Mouse (Mus musculus): ENCODE results near the gene Tagln. TPM values are rescaled to one million over a fixed set of nuclear protein-coding genes. Genes with fewer than 3 reads are reported as not detected.
A peak's percentile ranks its signal among the peaks of the same experiment; 100 is the strongest.

Tagln gene
- total RNA-seq (2012; rRNA removed), result 0.46 and 0.59 TPM in 2 replicates
- 0.28 TPM in 1 of 2 replicates, not detected in the other for total RNA-seq (2014; rRNA removed)
- polyA plus RNA-seq (2012; ENCODE audit: insufficient read length, low read depth), result 1.6 and 2.3 TPM in 2 replicates

GRCm38 (mm10) chr9:45935628-45936210 is at the start of gene Tagln:
Tagln (minus strand) TSS chr9:45936058.
- TF ChIP-seq NELFE (IDR thresholded peaks at IDR 0.05; ENCODE audit: low read depth, low read length) (no peak), EP300 (IDR thresholded peaks at IDR 0.05; ENCODE audit: low read length) (no peak), POLR2A (IDR thresholded peaks at IDR 0.05; ENCODE audit: low read depth, low read length) (no peak), MXI1 (IDR thresholded peaks at IDR 0.05; ENCODE audit: low read depth, low read length) (no peak), POLR2AphosphoS2 (IDR thresholded peaks at IDR 0.05; ENCODE audit: low read depth, low read length) (no peak), MAZ (IDR thresholded peaks at IDR 0.05; ENCODE audit: low read depth, low read length) (no peak), MYC (IDR thresholded peaks at IDR 0.05; ENCODE audit: low read depth, low read length) (no peak), JUND (conservative IDR thresholded peaks at IDR 0.05; ENCODE audit: low read depth, low read length) (no peak), HCFC1 (IDR thresholded peaks at IDR 0.05; ENCODE audit: low read depth, low read length) (no peak), MAFK (IDR thresholded peaks at IDR 0.05; ENCODE audit: insufficient replicate concordance, low read length) (no peak), RCOR1 (conservative IDR thresholded peaks at IDR 0.05; ENCODE audit: low read depth, low read length) (no peak), TCF12 (IDR thresholded peaks at IDR 0.05; ENCODE audit: low read depth, low read length) (no peak), USF1 (IDR thresholded peaks at IDR 0.05; ENCODE audit: low read depth, low read length) (no peak), E2F4 (IDR thresholded peaks at IDR 0.05; ENCODE audit: insufficient replicate concordance, low read depth, low read length) (no peak), ZNF384 (IDR thresholded peaks at IDR 0.05; ENCODE audit: low read depth, low read length) (no peak), SIN3A (IDR thresholded peaks at IDR 0.05; ENCODE audit: low read length) (no peak), IRF4 (IDR thresholded peaks at IDR 0.05; ENCODE audit: low read depth, low read length) (no peak), KAT2A (IDR thresholded peaks at IDR 0.05; ENCODE audit: insufficient replicate concordance, low read length) (no peak), ETS1 (conservative IDR thresholded peaks at IDR 0.05; ENCODE audit: low read depth, low read length) (no peak), MAX (IDR thresholded peaks at IDR 0.05; ENCODE audit: low read length) (no peak)
- peaks cover 35 to 71% of the 10 kb centered on the region in 2 experiments for H3K36me3 ChIP-seq (replicated peaks in 1 of 2; ENCODE audit: control insufficient read depth in 1 of 2, insufficient read depth in 1 of 2, low read length in 1 of 2)
- in situ Hi-C loops (cut with MboI; ENCODE audit: low pct_ligation_motif_present, low pct_unique_long_range_greater_than_20kb, low sequenced_read_pairs), result no loop called here
- H3K4me2 ChIP-seq (ENCODE audit: insufficient read depth, low read depth, poor library complexity, severe bottlenecking), result no peak within 1 kb of the TSS
- no peaks in the 10 kb centered on the region for H3K79me2 ChIP-seq (replicated peaks; ENCODE audit: control insufficient read depth, extremely low read depth, insufficient read depth, poor library complexity, severe bottlenecking)
- no peak for DNase-seq (ENCODE audit: extremely low read depth)
- H3K4me3 ChIP-seq (replicated peaks in 1 of 3; ENCODE audit: low read depth in 2 of 3, low read length in 2 of 3, poor library complexity in 1 of 3), result no peak within 1 kb of the TSS
- peaks cover 0 to 7% of the 10 kb centered on the region in 2 experiments; a peak in 1 of 4 replicates for H3K4me1 ChIP-seq (ENCODE audit: control insufficient read depth in 1 of 2, insufficient read depth in 2 of 2)
- H3K27me3 ChIP-seq (replicated peaks), result no peaks in the 10 kb centered on the region
- dilution Hi-C loops (cut with MboI; ENCODE audit: extremely low pct_ligation_motif_present, extremely low pct_unique_long_range_greater_than_20kb, low sequenced_read_pairs), result no loop called here
- no peak within 1 kb of the TSS for H3K27ac ChIP-seq (ENCODE audit: insufficient read depth, low read depth)
- no peak within 1 kb of the TSS for H3K9ac ChIP-seq (ENCODE audit: insufficient read depth, low read depth)
- no peaks in the 10 kb centered on the region for H3K9me3 ChIP-seq (replicated peaks; ENCODE audit: low read length)

- Histone ChIP-seq H3K4me3 (replicated peaks in 1 of 3; ENCODE audit: low read depth in 2 of 3, low read length in 2 of 3, poor library complexity in 1 of 3) (peak overlapping the region; percentile 71 to 81 (median 72)), H3K27me3 (replicated peaks) (no peaks in the 10 kb centered on the region), H3K27ac (ENCODE audit: insufficient read depth, low read depth) (peak overlapping the region; percentile 90), H3K4me1 (ENCODE audit: control insufficient read depth in 1 of 2, insufficient read depth in 2 of 2) (peaks cover 2 to 35% of the 10 kb centered on the region in 2 experiments; a peak in 3 of 4 replicates), H3K4me2 (ENCODE audit: insufficient read depth, low read depth, poor library complexity, severe bottlenecking) (peak overlapping the region; percentile 53), H3K36me3 (replicated peaks in 1 of 2; ENCODE audit: control insufficient read depth in 1 of 2, insufficient read depth in 1 of 2, low read length in 1 of 2) (peaks cover 0 to 22% of the 10 kb centered on the region in 2 experiments), H3K9ac (ENCODE audit: insufficient read depth, low read depth) (peak overlapping the region; percentile 86), H3K79me2 (replicated peaks; ENCODE audit: control insufficient read depth, extremely low read depth, insufficient read depth, poor library complexity, severe bottlenecking) (peaks cover 42% of the 10 kb centered on the region), H3K9me3 (replicated peaks; ENCODE audit: low read length) (no peaks in the 10 kb centered on the region)
- DNase-seq (ENCODE audit: extremely low read depth), result peak; percentile 56
- in situ Hi-C loops (cut with MboI; ENCODE audit: low pct_ligation_motif_present, low pct_unique_long_range_greater_than_20kb, low sequenced_read_pairs) (no loop called here), dilution Hi-C loops (cut with MboI; ENCODE audit: extremely low pct_ligation_motif_present, extremely low pct_unique_long_range_greater_than_20kb, low sequenced_read_pairs) (no loop called here)
- TF ChIP-seq ZMIZ1 (IDR thresholded peaks at IDR 0.05; ENCODE audit: low read depth, low read length) (no peak), JUND (conservative IDR thresholded peaks at IDR 0.05; ENCODE audit: low read depth, low read length) (peak; percentile 51; the same call in 1 of the 2 replicates), ELF1 (IDR thresholded peaks at IDR 0.05; ENCODE audit: low read depth, low read length) (no peak), NELFE (IDR thresholded peaks at IDR 0.05; ENCODE audit: low read depth, low read length) (no peak)
Observed at GRCm38 (mm10) chr9:45985229-45985567, 49.3 kb upstream of the Tagln start.
